Mouse (Mus musculus) neural tube, embryonic 13.5 days (tissue): ENCODE measurements around the gene Cd3e. TPM values are rescaled to one million over a fixed set of nuclear protein-coding genes. Genes with fewer than 3 reads are reported as not detected.
"Not testable (repeated sequence)": the region's sequence is repeated elsewhere in the genome, so short reads cannot be mapped to it uniquely, and the experiment has no call there.

Experiments used
- ATAC-seq: fragments of 200-750 bp; cut with Nextera tagmentation; 2 replicates; pipeline ENCODE4 v1.8.0; 2017; ENCODE audit warnings: low read depth, mild to moderate bottlenecking, moderate TSS enrichment, moderate library complexity
- H3K27ac ChIP-seq: fragments of 300-500 bp; sonication (generic); replicated peaks from 2 replicates; pipeline ENCODE4 v1.5.1; 2015; ENCODE audit warnings: moderate library complexity, mild to moderate bottlenecking, inconsistent platforms
- H3K27me3 ChIP-seq: fragments of 300-500 bp; sonication (generic); 2 replicates; pipeline ENCODE4 v1.6.1; 2015; ENCODE audit warnings: mild to moderate bottlenecking, inconsistent platforms
- H3K36me3 ChIP-seq: fragments of 300-500 bp; sonication (generic); 2 replicates; pipeline ENCODE4 v1.6.1; 2015; ENCODE audit warnings: mild to moderate bottlenecking, inconsistent platforms
- H3K4me1 ChIP-seq: fragments of 300-500 bp; sonication (generic); replicated peaks from 2 replicates; pipeline ENCODE4 v1.6.1; 2015; ENCODE audit warnings: inconsistent platforms
- H3K4me2 ChIP-seq: fragments of 300-500 bp; sonication (generic); 2 replicates; pipeline ENCODE4 v1.6.1; 2015; ENCODE audit warnings: inconsistent platforms, mild to moderate bottlenecking, moderate library complexity
- H3K4me3 ChIP-seq: fragments of 300-500 bp; sonication (generic); 2 replicates; pipeline ENCODE4 v1.5.1; 2015; ENCODE audit warnings: mild to moderate bottlenecking, inconsistent platforms
- H3K9ac ChIP-seq: fragments of 300-500 bp; sonication (generic); 2 replicates; pipeline ENCODE4 v1.6.1; 2015; ENCODE audit warnings: moderate library complexity, mild to moderate bottlenecking, inconsistent platforms
- H3K9me3 ChIP-seq: fragments of 300-500 bp; sonication (generic); 2 replicates; pipeline ENCODE4 v1.6.1; 2016; ENCODE audit warnings: inconsistent platforms
- WGBS: fragments of 180-500 bp; shearing (Covaris S2); methylation state at CpG from one replicate; pipeline ENCODE4 v1.1.7; 2015; 5-methylcytosine and 5-hydroxymethylcytosine counted together
- polyA plus RNA-seq: library from polyadenylated mRNA; unstranded; fragments of >200 nt; fragmentation: Nextera tagmentation; extraction: Ambion mirVana; gene quantifications from 2 replicates; pipeline ENCODE4 v1.2.1, GENCODE M21; 2015

Gene Cd3e
- polyA plus RNA-seq, 1 experiment from 2014 or later: 0.32 TPM

DNA sequence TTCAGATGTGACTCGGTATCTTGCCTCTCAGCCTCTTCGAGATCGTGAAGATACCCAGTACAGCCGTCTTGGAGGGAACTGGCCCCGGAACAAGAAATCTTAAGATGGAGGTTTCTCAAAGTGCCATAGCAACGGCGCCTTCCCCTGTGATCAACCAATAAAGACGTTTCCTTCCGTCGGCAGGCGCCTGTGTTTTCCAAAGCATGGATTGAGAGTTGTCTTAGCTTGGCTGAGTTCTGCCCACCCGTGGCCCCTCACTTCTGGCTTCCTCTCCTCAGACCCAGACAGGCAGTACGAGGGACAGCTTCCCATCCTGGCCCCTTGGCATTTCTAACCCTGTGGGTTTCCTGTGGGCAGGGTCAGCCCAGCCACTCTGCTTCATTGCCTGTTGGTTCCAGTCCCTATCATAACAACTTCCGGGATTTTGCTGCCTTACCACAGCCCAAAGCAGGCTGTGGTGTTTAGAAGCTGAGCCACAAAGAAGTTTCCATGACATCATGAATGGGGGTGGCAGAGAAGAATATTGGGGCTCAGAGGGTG lies 23.1 kb downstream of the Cd3e start:
- H3K4me2 ChIP-seq: no peak overlapping the region
- no peaks in the 10 kb centered on the region for H3K4me1 ChIP-seq
- ATAC-seq: no peak
- no peaks in the 10 kb centered on the region for H3K27me3 ChIP-seq
- no peaks in the 10 kb centered on the region for H3K9me3 ChIP-seq
- no peak overlapping the region for H3K4me3 ChIP-seq
- 67% methylated on average over 14 of the region's 14 CpGs for WGBS
- no peak overlapping the region for H3K27ac ChIP-seq
- no peak overlapping the region for H3K9ac ChIP-seq
- H3K36me3 ChIP-seq: no peaks in the 10 kb centered on the region

DNA sequence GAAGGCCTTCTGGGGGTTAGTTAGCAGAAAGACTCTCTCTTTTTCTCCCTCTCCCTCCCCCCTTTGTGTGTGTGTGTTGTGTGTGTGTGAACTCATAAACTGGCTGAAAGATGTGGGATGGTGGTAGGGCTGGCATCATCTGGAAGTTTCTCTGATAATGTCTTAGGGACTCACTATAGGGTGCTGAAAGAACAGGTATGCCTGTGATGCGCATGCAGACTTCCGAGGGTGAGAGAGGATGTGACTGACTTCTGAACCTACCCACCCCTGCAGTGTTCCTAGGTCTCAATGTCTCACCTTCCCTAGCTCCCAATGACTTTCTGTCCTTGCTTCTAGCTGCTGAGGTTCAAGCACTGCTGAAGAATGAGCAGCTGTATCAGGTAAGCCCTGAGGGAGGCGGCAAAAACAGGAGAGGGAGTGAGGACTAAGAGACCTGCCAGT lies 23.7 kb downstream of the Cd3e start:
- Histone ChIP-seq H3K36me3 (no peaks in the 10 kb centered on the region), H3K9ac (no peak overlapping the region), H3K4me3 (no peak overlapping the region), H3K27ac (no peak overlapping the region), H3K4me2 (no peak overlapping the region), H3K4me1 (no peaks in the 10 kb centered on the region), H3K27me3 (no peaks in the 10 kb centered on the region), H3K9me3 (no peaks in the 10 kb centered on the region)
- ATAC-seq: no peak
- WGBS: 83% methylated on average over 3 of the region's 3 CpGs

DNA sequence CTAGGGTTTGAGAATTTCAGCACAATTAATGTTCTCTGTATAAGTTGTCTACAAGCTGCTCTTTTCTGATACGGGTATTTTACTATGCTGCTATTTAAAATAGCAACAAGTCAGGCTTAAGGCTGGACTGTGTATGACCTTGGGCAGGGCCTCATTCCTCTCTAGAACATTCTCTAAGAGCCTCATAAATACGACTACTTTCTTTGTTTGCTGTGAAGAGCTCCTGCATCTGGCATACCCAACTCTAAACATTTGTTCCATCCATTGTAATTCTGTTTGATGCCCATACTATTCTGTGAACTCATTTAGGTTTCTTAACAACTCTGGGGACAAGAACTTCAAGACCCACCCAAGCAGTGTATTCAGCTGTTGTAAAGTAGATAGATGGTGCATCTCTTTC lies 26.4 kb downstream of the Cd3e start:
- Histone ChIP-seq H3K4me3 (no peak overlapping the region), H3K4me1 (no peaks in the 10 kb centered on the region), H3K4me2 (no peak overlapping the region), H3K9ac (no peak overlapping the region), H3K36me3 (no peaks in the 10 kb centered on the region), H3K27me3 (no peaks in the 10 kb centered on the region), H3K9me3 (no peaks in the 10 kb centered on the region), H3K27ac (no peak overlapping the region)
- WGBS: 83% methylated on average over 2 of the region's 2 CpGs
- no peak for ATAC-seq

DNA sequence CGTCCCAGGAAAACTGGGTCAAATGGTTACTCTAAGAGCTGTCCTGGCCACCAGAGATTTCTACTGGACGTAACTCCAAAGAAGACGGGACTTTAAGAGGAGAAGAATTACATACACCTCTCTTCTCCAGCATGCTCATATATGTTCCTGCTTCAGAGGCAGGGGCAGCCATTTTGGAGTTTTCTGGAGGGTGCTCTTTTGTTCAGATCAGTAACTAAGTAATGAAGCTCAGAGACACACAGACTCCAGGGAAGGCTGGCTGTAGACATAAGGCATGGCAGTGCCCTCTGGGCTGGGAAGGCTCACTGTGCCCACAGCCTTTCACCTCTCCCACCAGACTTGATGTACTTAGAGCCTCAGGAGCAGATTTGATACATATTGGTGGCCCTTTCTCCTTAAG lies 26.9 kb downstream of the Cd3e start:
- no peak overlapping the region for H3K4me3 ChIP-seq
- H3K4me1 ChIP-seq: no peaks in the 10 kb centered on the region
- H3K9me3 ChIP-seq: no peaks in the 10 kb centered on the region
- no peaks in the 10 kb centered on the region for H3K27me3 ChIP-seq
- 89% methylated on average over 3 of the region's 3 CpGs for WGBS
- H3K9ac ChIP-seq: no peak overlapping the region
- no peaks in the 10 kb centered on the region for H3K36me3 ChIP-seq
- H3K4me2 ChIP-seq: no peak overlapping the region
- H3K27ac ChIP-seq: no peak overlapping the region
- no peak for ATAC-seq

DNA sequence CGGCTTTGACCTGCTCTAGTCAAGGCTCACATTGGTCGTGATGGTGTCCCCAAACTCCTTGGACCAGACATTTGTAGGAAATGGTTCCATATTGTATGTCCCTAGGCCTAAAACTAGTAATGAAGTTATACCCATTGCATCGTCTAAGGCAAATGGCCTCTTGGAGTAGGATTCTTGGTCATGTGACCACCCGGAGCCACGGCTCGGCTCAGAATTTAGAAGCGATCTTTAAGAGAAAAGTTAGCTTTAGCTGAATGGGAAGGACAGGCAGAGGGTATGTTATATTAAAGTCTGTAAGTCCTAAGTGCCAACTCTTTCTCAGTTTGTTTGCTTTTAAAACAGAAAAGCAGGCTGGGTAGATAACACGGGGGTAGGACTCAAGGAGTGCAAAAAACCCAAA lies 27.3 kb downstream of the Cd3e start:
- no peak for ATAC-seq

DNA sequence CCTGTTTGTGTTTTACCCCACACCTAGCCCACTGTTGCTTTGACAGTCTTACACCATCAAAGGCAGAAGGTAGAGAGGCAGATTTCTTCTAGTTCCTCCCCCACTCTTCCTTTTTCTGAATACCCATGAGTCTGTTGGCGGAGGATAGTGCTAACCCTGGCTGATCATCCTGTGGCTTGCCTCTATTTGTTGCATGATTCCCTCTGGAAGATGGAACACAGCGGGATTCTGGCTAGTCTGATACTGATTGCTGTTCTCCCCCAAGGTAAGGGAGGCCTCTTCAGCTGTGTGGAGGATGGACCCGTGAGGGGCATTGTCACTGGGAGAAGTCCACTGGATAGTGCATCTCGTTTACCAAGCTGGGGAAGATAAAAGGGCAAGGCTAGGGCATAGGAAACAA lies 27.8 kb downstream of the Cd3e start, which contains the start of gene Cd3d:
Gene Cd3d, plus strand, starts transcription at position 111 of the 400 bp plus-strand sequence.
- 80% methylated on average over 4 of the region's 4 CpGs for WGBS
- Histone ChIP-seq H3K4me3 (no peak within 1 kb of the TSS), H3K9me3 (no peaks in the 10 kb centered on the region), H3K36me3 (no peaks in the 10 kb centered on the region), H3K4me1 (no peaks in the 10 kb centered on the region), H3K27ac (no peak within 1 kb of the TSS), H3K4me2 (no peak within 1 kb of the TSS), H3K9ac (no peak within 1 kb of the TSS), H3K27me3 (no peaks in the 10 kb centered on the region)
- ATAC-seq: no peak

More for the DNA sequence above, 27.3 kb downstream of the Cd3e start:
- no peaks in the 10 kb centered on the region for H3K27me3 ChIP-seq
- no peak overlapping the region for H3K27ac ChIP-seq
- 91% methylated on average over 8 of the region's 8 CpGs for WGBS
- H3K4me3 ChIP-seq: no peak overlapping the region
- H3K4me2 ChIP-seq: no peak overlapping the region
- H3K4me1 ChIP-seq: no peaks in the 10 kb centered on the region
- no peaks in the 10 kb centered on the region for H3K36me3 ChIP-seq
- no peaks in the 10 kb centered on the region for H3K9me3 ChIP-seq
- no peak overlapping the region for H3K9ac ChIP-seq

DNA sequence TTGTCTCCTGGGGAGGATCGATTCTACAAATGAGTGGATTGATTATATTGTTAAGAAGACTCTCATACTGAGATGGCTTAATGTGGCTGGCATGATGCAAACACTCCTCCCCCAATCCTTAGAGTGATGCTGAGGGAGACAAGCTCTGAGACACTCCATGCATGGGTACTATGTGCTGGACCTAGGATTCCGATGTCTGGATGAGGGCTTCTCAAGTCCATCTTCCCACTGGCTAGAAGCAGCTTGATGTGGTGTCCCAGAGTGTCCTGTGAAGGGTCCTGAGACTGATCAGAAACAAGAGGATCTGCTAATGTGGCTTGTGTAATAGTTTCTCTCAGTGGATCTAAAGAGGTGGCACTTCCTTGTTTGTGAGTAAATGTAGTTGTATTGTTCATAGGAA lies 28.3 kb downstream of the Cd3e start:
- WGBS: 87% methylated on average over 2 of the region's 2 CpGs
- Histone ChIP-seq H3K27ac (no peak overlapping the region), H3K27me3 (no peaks in the 10 kb centered on the region), H3K9me3 (no peaks in the 10 kb centered on the region), H3K4me3 (no peak overlapping the region), H3K9ac (no peak overlapping the region), H3K4me2 (no peak overlapping the region), H3K36me3 (no peaks in the 10 kb centered on the region), H3K4me1 (no peaks in the 10 kb centered on the region)
- ATAC-seq: no peak

DNA sequence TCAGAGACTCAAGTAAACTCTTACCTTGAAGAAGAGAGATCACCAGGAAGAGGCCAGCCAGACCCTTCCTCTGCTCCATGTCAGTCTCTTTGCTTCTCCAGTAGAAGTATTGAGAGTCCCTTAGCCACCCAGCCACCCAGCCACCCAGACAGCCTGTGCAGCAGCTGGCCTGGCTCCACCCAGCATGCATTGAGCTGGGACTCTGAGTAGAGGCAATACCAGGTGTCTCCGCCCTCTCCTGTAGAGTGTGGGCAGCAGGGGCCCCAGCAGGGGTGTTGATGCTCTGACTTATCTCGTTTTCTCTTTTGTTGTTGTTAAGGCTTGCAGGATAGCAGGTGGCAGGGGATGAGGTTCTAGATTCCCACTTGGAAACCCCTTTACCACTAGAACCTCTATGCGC lies 29.2 kb downstream of the Cd3e start, which contains the start of gene Cd3g:
Gene Cd3g, minus strand, starts transcription at position 190 of the 400 bp plus-strand sequence.
- H3K9me3 ChIP-seq: no peaks in the 10 kb centered on the region

DNA sequence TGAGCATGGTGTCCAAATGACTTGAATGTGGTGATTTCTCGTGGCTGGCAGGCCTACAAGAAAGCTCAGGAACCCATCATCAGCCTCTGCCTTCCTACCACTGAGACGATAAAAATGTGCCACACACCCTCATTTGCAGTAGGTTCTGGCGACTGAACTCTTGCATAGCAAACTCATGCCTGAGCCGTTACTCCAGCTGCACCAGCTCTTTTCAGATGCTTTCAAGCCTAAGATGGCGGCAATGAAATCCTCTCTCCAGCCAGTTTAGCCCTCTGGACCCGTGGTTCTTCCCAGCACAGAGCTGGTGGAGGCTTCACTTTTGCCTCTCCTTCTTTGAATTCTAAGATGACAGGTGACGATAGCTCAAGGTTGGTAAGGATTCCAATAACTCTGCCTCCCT lies 29.6 kb downstream of the Cd3e start:
- no peak for ATAC-seq
- H3K27ac ChIP-seq: no peak overlapping the region
- no peak overlapping the region for H3K9ac ChIP-seq
- no peak overlapping the region for H3K4me3 ChIP-seq
- WGBS: 84% methylated on average over 7 of the region's 7 CpGs
- no peaks in the 10 kb centered on the region for H3K9me3 ChIP-seq
- H3K4me1 ChIP-seq: no peaks in the 10 kb centered on the region
- no peak overlapping the region for H3K4me2 ChIP-seq
- H3K27me3 ChIP-seq: no peaks in the 10 kb centered on the region
- no peaks in the 10 kb centered on the region for H3K36me3 ChIP-seq

More for the DNA sequence above, 29.2 kb downstream of the Cd3e start, which contains the start of gene Cd3g:
- Histone ChIP-seq H3K36me3 (no peaks in the 10 kb centered on the region), H3K9ac (no peak within 1 kb of the TSS), H3K27ac (no peak within 1 kb of the TSS), H3K27me3 (no peaks in the 10 kb centered on the region), H3K4me2 (no peak within 1 kb of the TSS), H3K4me1 (no peaks in the 10 kb centered on the region), H3K4me3 (no peak within 1 kb of the TSS)
- 69% methylated on average over 3 of the region's 3 CpGs for WGBS
- ATAC-seq: no peak

DNA sequence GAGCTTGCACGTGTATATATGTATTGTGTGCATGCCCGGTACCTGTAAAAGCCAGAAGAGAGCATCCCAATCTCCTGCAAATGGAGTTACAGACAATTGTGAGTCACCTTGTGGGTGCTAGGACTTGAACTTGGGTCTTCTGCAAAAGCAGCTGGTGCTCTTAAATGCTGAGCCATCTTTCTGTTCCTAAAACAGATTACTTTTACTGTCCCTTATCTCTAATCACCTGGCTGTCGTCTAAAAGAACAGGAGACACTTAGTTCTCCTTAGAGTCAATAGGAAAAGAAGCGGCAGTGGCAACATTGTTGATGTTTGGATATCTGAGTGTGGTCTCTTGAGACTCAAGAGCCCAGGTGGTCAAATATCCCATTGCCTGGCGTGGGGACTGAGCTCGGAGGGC lies 31.6 kb downstream of the Cd3e start:
- Histone ChIP-seq H3K9ac (no peak overlapping the region), H3K36me3 (no peaks in the 10 kb centered on the region), H3K4me3 (no peak overlapping the region), H3K9me3 (no peaks in the 10 kb centered on the region), H3K4me2 (no peak overlapping the region), H3K27ac (no peak overlapping the region), H3K27me3 (peaks cover 18% of the 10 kb centered on the region), H3K4me1 (no peaks in the 10 kb centered on the region)
- no peak for ATAC-seq
- 76% methylated on average over 6 of the region's 6 CpGs for WGBS

DNA sequence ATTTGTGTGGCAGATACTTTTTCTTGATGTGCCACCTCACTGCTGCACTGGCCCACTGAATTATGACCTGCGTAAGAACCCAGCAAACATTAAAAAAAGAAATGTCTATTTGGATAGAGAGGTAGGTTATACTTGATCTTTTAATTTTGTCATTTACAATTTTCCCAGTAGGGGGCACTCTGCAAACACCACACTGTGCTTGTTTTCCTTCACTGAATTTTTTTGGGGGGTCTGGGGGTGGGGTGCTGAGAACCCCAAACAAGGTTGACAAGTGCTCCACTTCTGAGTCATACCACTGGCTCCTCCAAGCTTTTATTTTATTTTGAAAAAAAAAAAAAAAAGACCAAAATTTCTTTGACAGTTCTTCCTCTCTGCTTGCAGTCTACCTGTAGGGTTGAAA lies 40.0 kb downstream of the Cd3e start:
- H3K27me3 ChIP-seq: peaks cover 35% of the 10 kb centered on the region
- ATAC-seq: no peak
- WGBS: 85% methylated on average over 1 of the region's 1 CpGs
- no peak overlapping the region for H3K27ac ChIP-seq
- no peaks in the 10 kb centered on the region for H3K9me3 ChIP-seq
- no peak overlapping the region for H3K4me3 ChIP-seq
- H3K36me3 ChIP-seq: no peaks in the 10 kb centered on the region
- H3K4me1 ChIP-seq: peaks cover 12% of the 10 kb centered on the region
- H3K9ac ChIP-seq: no peak overlapping the region
- H3K4me2 ChIP-seq: no peak overlapping the region

DNA sequence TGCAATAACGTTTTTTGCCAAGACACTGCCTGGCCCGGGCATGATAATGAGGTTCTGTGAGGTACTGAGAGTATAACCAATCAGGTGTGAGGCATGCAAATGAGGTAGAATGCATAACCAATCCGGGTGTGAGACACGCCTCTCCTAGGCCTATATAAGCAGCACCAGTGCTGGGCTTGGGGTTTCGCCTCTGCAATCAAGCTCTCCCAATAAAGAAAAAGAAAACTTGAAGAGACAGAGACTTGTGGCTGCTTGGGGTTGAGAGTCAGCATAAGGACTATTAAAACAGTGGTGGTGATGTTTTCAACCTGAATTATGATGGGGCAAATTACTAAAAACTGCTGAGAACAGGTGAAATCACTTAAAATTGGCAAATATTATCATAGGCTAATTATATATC lies 41.7 kb downstream of the Cd3e start:
- H3K9ac ChIP-seq, ATAC-seq, H3K27ac ChIP-seq, H3K9me3 ChIP-seq, H3K36me3 ChIP-seq, H3K4me3 ChIP-seq, H3K4me2 ChIP-seq: not testable (repeated sequence)
- Histone ChIP-seq H3K27me3 (peaks cover 18% of the 10 kb centered on the region; the same call in 1 of the 2 replicates), H3K4me1 (peaks cover 18% of the 10 kb centered on the region)
- 86% methylated on average over 5 of the region's 5 CpGs for WGBS

DNA sequence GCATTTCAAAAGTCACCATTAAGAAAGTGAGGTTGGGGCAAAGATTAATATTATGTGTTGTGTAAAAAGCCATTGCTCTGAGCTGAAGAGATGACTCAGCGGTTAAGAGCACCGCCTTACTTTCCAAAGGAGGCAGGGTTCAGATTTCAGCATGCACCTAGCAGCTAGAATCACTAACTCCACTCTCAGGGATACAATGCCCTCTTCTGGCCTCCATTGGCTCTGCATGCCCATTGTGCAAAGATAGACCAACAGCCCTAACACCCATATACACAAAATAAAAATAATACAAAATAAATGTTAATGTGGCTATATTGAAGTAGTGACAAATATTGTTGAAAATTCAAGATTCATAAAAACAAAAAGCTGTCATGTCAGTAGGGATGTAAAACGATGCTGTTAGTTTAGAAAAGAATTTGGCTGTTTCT lies 42.6 kb downstream of the Cd3e start:
- H3K4me1 ChIP-seq: peaks cover 18% of the 10 kb centered on the region
- peaks cover 12% of the 10 kb centered on the region; the same call in 1 of the 2 replicates for H3K27me3 ChIP-seq
- 27% methylated on average over 3 of the region's 3 CpGs for WGBS
- no peak overlapping the region for H3K4me2 ChIP-seq
- H3K9me3 ChIP-seq: no peaks in the 10 kb centered on the region
- no peak overlapping the region for H3K4me3 ChIP-seq
- H3K27ac ChIP-seq: no peak overlapping the region
- H3K9ac ChIP-seq: no peak overlapping the region
- H3K36me3 ChIP-seq: peaks cover 7% of the 10 kb centered on the region
- ATAC-seq: no peak
